24 mouse cellular contexts compared by ENCODE assay signal in genomic region chr1:118397866-118398265, GRCm38 (mm10).
"Had no signal": no experiment of that assay in that cellular context is flagged by ENCODE, and none has a peak within 500 bp of the region (broad histone marks: within the 10 kb centered on the region; RNA-seq: fewer than 3 reads in every experiment).

No protein-coding gene starts in this region.

- H3K36me3 ChIP-seq: heart, embryonic 15.5 days; intestine, embryonic 15.5 days had no signal

- H3K4me2 ChIP-seq: heart, embryonic 11.5 days; heart, embryonic 13.5 days; heart, embryonic 15.5 days; hindbrain, embryonic 12.5 days; hindbrain, embryonic 14.5 days; intestine, embryonic 15.5 days; limb, embryonic 12.5 days had no signal

- H3K9ac ChIP-seq: heart, embryonic 13.5 days; heart, embryonic 15.5 days; hindbrain, embryonic 12.5 days; hindbrain, embryonic 14.5 days; intestine, embryonic 15.5 days; limb, embryonic 12.5 days had no signal

- DNase-seq: gastrocnemius, adult 2 months; gastrocnemius, postnatal 10 days; gastrocnemius, postnatal 25 days; heart, postnatal 14 days; heart, postnatal 4 days; kidney, adult 18-20 months; kidney, adult 8-10 months; kidney, postnatal 25 days; liver had no signal

- H3K27me3 ChIP-seq: heart, embryonic 13.5 days; heart, embryonic 15.5 days; hindbrain, embryonic 12.5 days; intestine, embryonic 15.5 days; limb, embryonic 12.5 days had no signal

- H3K27ac ChIP-seq: heart, adult 2 months; heart, embryonic 13.5 days; heart, embryonic 15.5 days; hindbrain, embryonic 10.5 days; hindbrain, embryonic 12.5 days; hindbrain, embryonic 14.5 days; intestine, embryonic 15.5 days; left cerebral cortex, adult 2 months; limb, embryonic 10.5 days; limb, embryonic 12.5 days had no signal

- ATAC-seq: hindbrain, embryonic 16.5 days; inflammation-experienced regulatory T-cells, adult 6 months; intestine, embryonic 15.5 days; intestine, postnatal 0 days had no signal

- H3K4me1 ChIP-seq: hindbrain, embryonic 10.5 days; intestine, embryonic 15.5 days; limb, embryonic 10.5 days; limb, embryonic 12.5 days had no signal

- H3K4me3 ChIP-seq: gastrocnemius, adult 2 months; heart, adult 2 months; heart, embryonic 13.5 days; heart, embryonic 15.5 days; hindbrain, embryonic 10.5 days; hindbrain, embryonic 12.5 days; intestine, embryonic 15.5 days; layer of hippocampus, adult 2 months; left cerebral cortex, adult 2 months; limb, embryonic 10.5 days; limb, embryonic 12.5 days had no signal

- H3K9me3 ChIP-seq: heart, embryonic 13.5 days; heart, embryonic 15.5 days; hindbrain, embryonic 12.5 days; intestine, embryonic 15.5 days; limb, embryonic 10.5 days; limb, embryonic 12.5 days had no signal
